Mouse (Mus musculus): ENCODE measurements around the gene Ndufa6. TPM values are rescaled to one million over a fixed set of nuclear protein-coding genes. Genes with fewer than 3 reads are reported as not detected.

Gene Ndufa6
- total and polyA plus RNA-seq, 3 experiments = 124 to 344 (median 331) TPM

GRCm38 (mm10) chr15:82378261-82379180, 24.4 kb upstream of the Ndufa6 start:
- DNase-seq (ENCODE audit: low spot score) = no peak
- TF ChIP-seq POLR2AphosphoS5 (IDR thresholded peaks at IDR 0.05; ENCODE audit: insufficient replicate concordance, low read depth, low read length) (no peak), TAL1 (conservative IDR thresholded peaks at IDR 0.05; ENCODE audit: low read depth, low read length) (no peak), GATA1 (IDR thresholded peaks at IDR 0.05; ENCODE audit: borderline replicate concordance, low read length) (no peak), GATA2 (IDR thresholded peaks at IDR 0.05; ENCODE audit: borderline replicate concordance, low read depth, low read length) (no peak), CTCF (IDR thresholded peaks at IDR 0.05; ENCODE audit: low read depth, low read length) (no peak)
- no peak overlapping the region for H3K4me3 ChIP-seq (ENCODE audit: low read depth, low read length)
- peaks cover 61% of the 10 kb centered on the region for H3K27me3 ChIP-seq (ENCODE audit: insufficient read depth, low read length)
- no peak for ATAC-seq (ENCODE audit: extremely low read depth, insufficient number of reproducible peaks, low FRiP score, poor library complexity, severe bottlenecking)
- H3K36me3 ChIP-seq (replicated peaks) = no peaks in the 10 kb centered on the region
- no peaks in the 10 kb centered on the region for H3K9me3 ChIP-seq (replicated peaks)
- peaks cover 9% of the 10 kb centered on the region for H3K4me1 ChIP-seq (ENCODE audit: insufficient read depth, low read depth, low read length)

GRCm38 (mm10) chr15:82377701-82378100, 23.6 kb upstream of the Ndufa6 start:
- TF ChIP-seq POLR2AphosphoS5 (IDR thresholded peaks at IDR 0.05; ENCODE audit: insufficient replicate concordance, low read depth, low read length) (no peak), GATA1 (IDR thresholded peaks at IDR 0.05; ENCODE audit: borderline replicate concordance, low read length) (no peak), GATA2 (IDR thresholded peaks at IDR 0.05; ENCODE audit: borderline replicate concordance, low read depth, low read length) (no peak), TAL1 (conservative IDR thresholded peaks at IDR 0.05; ENCODE audit: low read depth, low read length) (no peak), CTCF (IDR thresholded peaks at IDR 0.05; ENCODE audit: low read depth, low read length) (no peak)
- peaks cover 69% of the 10 kb centered on the region for H3K27me3 ChIP-seq (ENCODE audit: insufficient read depth, low read length)
- H3K36me3 ChIP-seq (replicated peaks) = no peaks in the 10 kb centered on the region
- H3K4me3 ChIP-seq (ENCODE audit: low read depth, low read length) = no peak overlapping the region
- H3K4me1 ChIP-seq (ENCODE audit: insufficient read depth, low read depth, low read length) = peaks cover 9% of the 10 kb centered on the region
- no peak for ATAC-seq (ENCODE audit: extremely low read depth, insufficient number of reproducible peaks, low FRiP score, poor library complexity, severe bottlenecking)
- DNase-seq (ENCODE audit: low spot score) = no peak
- no peaks in the 10 kb centered on the region for H3K9me3 ChIP-seq (replicated peaks)

GRCm38 (mm10) chr15:82376393-82377138, 22.4 kb upstream of the Ndufa6 start:
- H3K4me3 ChIP-seq (ENCODE audit: low read depth, low read length) = no peak overlapping the region
- DNase-seq (ENCODE audit: low spot score) (no peak), ATAC-seq (ENCODE audit: extremely low read depth, insufficient number of reproducible peaks, low FRiP score, poor library complexity, severe bottlenecking) (no peak)
- H3K36me3 ChIP-seq (replicated peaks) = no peaks in the 10 kb centered on the region
- peaks cover 76% of the 10 kb centered on the region for H3K27me3 ChIP-seq (ENCODE audit: insufficient read depth, low read length)
- TF ChIP-seq CTCF (IDR thresholded peaks at IDR 0.05; ENCODE audit: low read depth, low read length) = no peak
- no peak for TF ChIP-seq POLR2AphosphoS5 (IDR thresholded peaks at IDR 0.05; ENCODE audit: insufficient replicate concordance, low read depth, low read length)
- no peak for TF ChIP-seq GATA2 (IDR thresholded peaks at IDR 0.05; ENCODE audit: borderline replicate concordance, low read depth, low read length)
- TF ChIP-seq GATA1 (IDR thresholded peaks at IDR 0.05; ENCODE audit: borderline replicate concordance, low read length) = no peak
- no peak for TF ChIP-seq TAL1 (conservative IDR thresholded peaks at IDR 0.05; ENCODE audit: low read depth, low read length)
- no peaks in the 10 kb centered on the region for H3K9me3 ChIP-seq (replicated peaks)
- H3K4me1 ChIP-seq (ENCODE audit: insufficient read depth, low read depth, low read length) = peaks cover 9% of the 10 kb centered on the region

- DNase-seq (ENCODE audit: low spot score) = no peak
- no peaks in the 10 kb centered on the region for H3K9me3 ChIP-seq (replicated peaks)
- H3K27me3 ChIP-seq (ENCODE audit: insufficient read depth, low read length) = peaks cover 81% of the 10 kb centered on the region
- TF ChIP-seq CTCF (IDR thresholded peaks at IDR 0.05; ENCODE audit: low read depth, low read length) (no peak), GATA1 (IDR thresholded peaks at IDR 0.05; ENCODE audit: borderline replicate concordance, low read length) (no peak), POLR2AphosphoS5 (IDR thresholded peaks at IDR 0.05; ENCODE audit: insufficient replicate concordance, low read depth, low read length) (no peak), TAL1 (conservative IDR thresholded peaks at IDR 0.05; ENCODE audit: low read depth, low read length) (no peak), GATA2 (IDR thresholded peaks at IDR 0.05; ENCODE audit: borderline replicate concordance, low read depth, low read length) (no peak)
- no peak overlapping the region for H3K4me3 ChIP-seq (ENCODE audit: low read depth, low read length)
- ATAC-seq (ENCODE audit: extremely low read depth, insufficient number of reproducible peaks, low FRiP score, poor library complexity, severe bottlenecking) = no peak
- H3K36me3 ChIP-seq (replicated peaks) = no peaks in the 10 kb centered on the region
- H3K4me1 ChIP-seq (ENCODE audit: insufficient read depth, low read depth, low read length) = peaks cover 9% of the 10 kb centered on the region
These were observed 21.7 kb upstream of the Ndufa6 start for GRCm38 (mm10) chr15:82375855-82376254.

GRCm38 (mm10) chr15:82374437-82374836, 20.3 kb upstream of the Ndufa6 start:
- ATAC-seq (ENCODE audit: extremely low read depth, insufficient number of reproducible peaks, low FRiP score, poor library complexity, severe bottlenecking) = no peak
- H3K4me3 ChIP-seq (ENCODE audit: low read depth, low read length) = no peak overlapping the region
- no peaks in the 10 kb centered on the region for H3K9me3 ChIP-seq (replicated peaks)
- H3K27me3 ChIP-seq (ENCODE audit: insufficient read depth, low read length) = peaks cover 82% of the 10 kb centered on the region
- no peak for DNase-seq (ENCODE audit: low spot score)
- no peaks in the 10 kb centered on the region for H3K36me3 ChIP-seq (replicated peaks)
- H3K4me1 ChIP-seq (ENCODE audit: insufficient read depth, low read depth, low read length) = no peaks in the 10 kb centered on the region
- TF ChIP-seq GATA1 (IDR thresholded peaks at IDR 0.05; ENCODE audit: borderline replicate concordance, low read length) (no peak), GATA2 (IDR thresholded peaks at IDR 0.05; ENCODE audit: borderline replicate concordance, low read depth, low read length) (no peak), POLR2AphosphoS5 (IDR thresholded peaks at IDR 0.05; ENCODE audit: insufficient replicate concordance, low read depth, low read length) (no peak), TAL1 (conservative IDR thresholded peaks at IDR 0.05; ENCODE audit: low read depth, low read length) (no peak), CTCF (IDR thresholded peaks at IDR 0.05; ENCODE audit: low read depth, low read length) (no peak)

GRCm38 (mm10) chr15:82372991-82373390, 18.9 kb upstream of the Ndufa6 start:
- Histone ChIP-seq H3K36me3 (replicated peaks) (no peaks in the 10 kb centered on the region), H3K27me3 (ENCODE audit: insufficient read depth, low read length) (peaks cover 72% of the 10 kb centered on the region), H3K4me3 (ENCODE audit: low read depth, low read length) (no peak overlapping the region), H3K4me1 (ENCODE audit: insufficient read depth, low read depth, low read length) (no peaks in the 10 kb centered on the region), H3K9me3 (replicated peaks) (no peaks in the 10 kb centered on the region)
- ATAC-seq (ENCODE audit: extremely low read depth, insufficient number of reproducible peaks, low FRiP score, poor library complexity, severe bottlenecking) (no peak), DNase-seq (ENCODE audit: low spot score) (no peak)
- TF ChIP-seq TAL1 (conservative IDR thresholded peaks at IDR 0.05; ENCODE audit: low read depth, low read length) (no peak), POLR2AphosphoS5 (IDR thresholded peaks at IDR 0.05; ENCODE audit: insufficient replicate concordance, low read depth, low read length) (no peak), GATA1 (IDR thresholded peaks at IDR 0.05; ENCODE audit: borderline replicate concordance, low read length) (no peak), GATA2 (IDR thresholded peaks at IDR 0.05; ENCODE audit: borderline replicate concordance, low read depth, low read length) (no peak), CTCF (IDR thresholded peaks at IDR 0.05; ENCODE audit: low read depth, low read length) (no peak)
